Mouse (Mus musculus): Measurements from ENCODE around the gene Hpse2.
A peak's percentile ranks its signal among the peaks of the same experiment; 100 is the strongest.

- TF ChIP-seq CTCF (IDR thresholded peaks at IDR 0.05; ENCODE audit: low read depth) (no peak), EP300 (IDR thresholded peaks at IDR 0.05; ENCODE audit: low read depth) (peak; percentile 23; the same call in 1 of the 2 replicates)
Observed at GRCm38 (mm10) chr19:43358830-43359229, 29.3 kb downstream of the Hpse2 start.

Measured in liver, embryonic 14.5 days (tissue).